Mouse (Mus musculus) R1 (cell line): ENCODE results near the gene Lyzl4.

Source experiments
- DNase-seq: peaks from one replicate; pipeline ENCODE4 v3.0.0-alpha.2; 2018; ENCODE audit warnings: low read depth, low spot score

Lyzl4 gene

GRCm38 (mm10) chr9:121528605-121529357 is 113.1 kb downstream of the Lyzl4 start:
- DNase-seq, result peak; percentile 8
